Mouse (Mus musculus) E14TG2a.4 (cell line): Measurements from ENCODE around the gene Aptx.

Experiments
- CTCF ChIP-seq: conservative IDR thresholded peaks from 2 replicates; pipeline ENCODE4 v1.5.1; 2014; ENCODE audit warnings: low read length
- NANOG ChIP-seq: IDR thresholded peaks from 2 replicates; pipeline ENCODE4 v1.6.1; 2014; ENCODE audit warnings: borderline replicate concordance, low read length, mixed read lengths
- POU5F1 ChIP-seq: IDR thresholded peaks from 2 replicates; pipeline ENCODE4 v1.6.1; 2014; ENCODE audit warnings: low read length, borderline replicate concordance

GRCm38 (mm10) chr4:40725554-40725953 lies 22.6 kb upstream of the Aptx start:
- TF ChIP-seq CTCF (no peak), POU5F1 (no peak), NANOG (no peak)
